Mouse (Mus musculus) G1E (cell line): ENCODE results near the gene Ttll11.

ENCODE experiments used
- CTCF ChIP-seq: IDR thresholded peaks from 2 replicates; pipeline ENCODE4 v1.5.1; 2012; ENCODE audit warnings: low read depth, low read length, inconsistent platforms, mixed read lengths
- GATA1 ChIP-seq: IDR thresholded peaks from 2 replicates; pipeline ENCODE4 v1.6.1; 2012; ENCODE audit warnings: borderline replicate concordance, low read length, inconsistent platforms, mixed read lengths
- GATA2 ChIP-seq: IDR thresholded peaks from 2 replicates; pipeline ENCODE4 v1.6.1; 2012; ENCODE audit warnings: low read depth, low read length, inconsistent platforms, borderline replicate concordance
- POLR2AphosphoS5 ChIP-seq: IDR thresholded peaks from 2 replicates; pipeline ENCODE4 v1.6.1; 2012; ENCODE audit warnings: low read depth, low read length, inconsistent platforms; ENCODE audit not compliant: insufficient replicate concordance
- TAL1 ChIP-seq: conservative IDR thresholded peaks from 2 replicates; pipeline ENCODE4 v1.6.1; 2012; ENCODE audit warnings: low read depth, low read length, inconsistent platforms, mixed read lengths

DNA sequence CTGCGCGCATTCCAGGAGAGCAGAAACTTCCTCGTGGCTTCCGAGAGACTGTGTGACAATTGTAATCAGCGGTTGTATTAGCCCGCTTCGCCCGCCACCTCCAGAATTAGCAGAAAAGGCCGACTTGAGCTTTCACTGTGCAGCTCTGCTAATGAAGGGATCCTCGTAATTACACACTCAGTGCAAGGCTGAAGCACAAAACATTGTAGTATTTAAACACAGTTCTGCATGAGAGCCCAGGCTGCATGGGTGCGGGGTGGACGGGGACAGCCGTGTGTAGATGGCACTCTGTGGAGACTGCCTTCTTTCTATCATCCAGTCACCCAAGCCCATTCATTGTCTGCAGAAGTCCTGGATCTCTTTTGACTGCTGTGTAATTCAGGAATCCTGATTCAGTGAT lies 173.8 kb downstream of the Ttll11 start:
- TF ChIP-seq TAL1: no peak
- TF ChIP-seq CTCF: no peak
- no peak for TF ChIP-seq POLR2AphosphoS5
- no peak for TF ChIP-seq GATA1
- no peak for TF ChIP-seq GATA2
